Mouse (Mus musculus): ENCODE measurements around the gene Dtnbp1. TPM values are rescaled to one million over a fixed set of nuclear protein-coding genes. Genes with fewer than 3 reads are reported as not detected.

Dtnbp1 gene
- 10 to 100 TPM; 81.1 to 82.7 TPM for total RNA-seq (2021)

GRCm38 (mm10) chr13:45001911-45002615 is at the start of gene Dtnbp1:
TSS of gene Dtnbp1 (minus strand) at chr13:45002147.
- DNase-seq, result peak in 1 of 2 experiments; percentile 65

- DNase-seq, result peak; percentile 9 to 36
These were observed 47.5 kb upstream of the Dtnbp1 start for GRCm38 (mm10) chr13:45049261-45050020.

GRCm38 (mm10) chr13:45043466-45043865 is 41.5 kb upstream of the Dtnbp1 start:
- no peak for DNase-seq

GRCm38 (mm10) chr13:45040741-45041140 is 38.8 kb upstream of the Dtnbp1 start:
- no peak for DNase-seq

GRCm38 (mm10) chr13:45040195-45040594 is 38.2 kb upstream of the Dtnbp1 start:
- no peak for DNase-seq

- no peak for DNase-seq
These were observed 34.5 kb upstream of the Dtnbp1 start for GRCm38 (mm10) chr13:45036417-45036816.

GRCm38 (mm10) chr13:45034759-45035158 is 32.8 kb upstream of the Dtnbp1 start:
- no peak for DNase-seq

GRCm38 (mm10) chr13:45033360-45033759 is 31.4 kb upstream of the Dtnbp1 start:
- DNase-seq, result no peak

GRCm38 (mm10) chr13:45032484-45032883 is 30.5 kb upstream of the Dtnbp1 start:
- no peak for DNase-seq

- no peak for DNase-seq
These were observed 29.8 kb upstream of the Dtnbp1 start for GRCm38 (mm10) chr13:45031748-45032147.

GRCm38 (mm10) chr13:45031314-45031713 is 29.4 kb upstream of the Dtnbp1 start:
- no peak for DNase-seq

- DNase-seq, result peak; percentile 81 to 82
These were observed 28.9 kb upstream of the Dtnbp1 start for GRCm38 (mm10) chr13:45030830-45031229.

- no peak for DNase-seq
These were observed 27.8 kb upstream of the Dtnbp1 start for GRCm38 (mm10) chr13:45029791-45030190.

- DNase-seq, result no peak
These were observed 24.3 kb upstream of the Dtnbp1 start for GRCm38 (mm10) chr13:45026291-45026690.

- DNase-seq, result no peak
These were observed 22.9 kb upstream of the Dtnbp1 start for GRCm38 (mm10) chr13:45024821-45025220.

- DNase-seq, result no peak
These were observed 21.6 kb upstream of the Dtnbp1 start for GRCm38 (mm10) chr13:45023356-45024150.

GRCm38 (mm10) chr13:45008150-45008549 is 6.2 kb upstream of the Dtnbp1 start:
- no peak for DNase-seq

GRCm38 (mm10) chr13:45007726-45008125 is 5.8 kb upstream of the Dtnbp1 start:
- DNase-seq, result no peak

GRCm38 (mm10) chr13:45006483-45006882 is 4.5 kb upstream of the Dtnbp1 start:
- DNase-seq, result no peak

GRCm38 (mm10) chr13:45005861-45006260 is 3.9 kb upstream of the Dtnbp1 start:
- DNase-seq, result no peak

- no peak for DNase-seq
These were observed 3.1 kb upstream of the Dtnbp1 start for GRCm38 (mm10) chr13:45004987-45005592.

GRCm38 (mm10) chr13:45003026-45003425 is 1.1 kb upstream of the Dtnbp1 start:
- no peak for DNase-seq
